Mouse (Mus musculus) c-Kit-positive CD71-negative TER-119-negative erythroid progenitor cells, embryonic 14.5 days (primary cell): Measurements from ENCODE around the gene Ccdc89.

Experiments used
- DNase-seq: peaks from one replicate; pipeline ENCODE4 v3.0.0-alpha.2; 2013; ENCODE audit warnings: low read depth

The Ccdc89 gene

GRCm38 (mm10) chr7:90473511-90473910, 47.1 kb downstream of the Ccdc89 start:
- DNase-seq, result no peak

GRCm38 (mm10) chr7:90475793-90476312, 49.5 kb downstream of the Ccdc89 start, which contains the start of gene Tmem126b:
TSS of gene Tmem126b (minus strand) at chr7:90476001.
- peak; percentile 97 for DNase-seq

GRCm38 (mm10) chr7:90476313-90477245, 50.2 kb downstream of the Ccdc89 start, which contains the start of gene Dlg2:
TSS of gene Dlg2 (plus strand) at chr7:90476672.
- DNase-seq, result no peak
